In genomic region chr10:127262548-127263398, GRCm38 (mm10) we compare ENCODE assay signal across 8 mouse cellular contexts. TPM values are rescaled to one million over a fixed set of nuclear protein-coding genes. Genes with fewer than 3 reads are reported as not detected.
DNase-seq lines count a peak whose midpoint lies in the region; TF ChIP-seq lines count a peak whose summit lies in the region.

TSS of gene Kif5a (minus strand) at chr10:127263348.

- H3K36me3 ChIP-seq in thymus, adult 2 months (ENCODE audit: control insufficient read depth, insufficient read depth, low read length), result no peaks in the 10 kb centered on the region
- peaks cover 3% of the 10 kb centered on the region for H3K36me3 ChIP-seq in megakaryocyte, embryonic 14.5 days (replicated peaks; ENCODE audit: low read length)
- H3K36me3 ChIP-seq in small intestine, adult 2 months (ENCODE audit: control insufficient read depth, insufficient read depth, low read length), result no peaks in the 10 kb centered on the region

- peak; percentile 64 for DNase-seq in thymus, adult 2 months
- DNase-seq in thymus, adult 18-20 months, result no peak
- DNase-seq in cerebellum, adult 9-11 months, result peak; percentile 86
- peak; percentile 80 to 82 for DNase-seq in frontal cortex, postnatal 36 days (ENCODE audit: low spot score in 2 of 2)
- peak; percentile 51 to 74 for DNase-seq in layer of hippocampus, postnatal 10 days (ENCODE audit: low spot score in 2 of 2)
- DNase-seq in gastrocnemius, postnatal 10 days, result no peak

- peaks cover 19% of the 10 kb centered on the region for H3K4me1 ChIP-seq in thymus, adult 2 months (replicated peaks; ENCODE audit: control insufficient read depth, insufficient read depth, low read length)
- peaks cover 32% of the 10 kb centered on the region for H3K4me1 ChIP-seq in megakaryocyte, embryonic 14.5 days
- peaks cover 11% of the 10 kb centered on the region for H3K4me1 ChIP-seq in small intestine, adult 2 months (ENCODE audit: control insufficient read depth, insufficient read depth, insufficient read length, low read length)

- no peaks in the 10 kb centered on the region for H3K27me3 ChIP-seq in thymus, adult 2 months (ENCODE audit: control insufficient read depth, insufficient read depth, low read length)
- H3K27me3 ChIP-seq in megakaryocyte, embryonic 14.5 days (replicated peaks), result peaks cover 60% of the 10 kb centered on the region
- H3K27me3 ChIP-seq in small intestine, adult 2 months (ENCODE audit: control insufficient read depth, insufficient read depth, low read length), result peaks cover 8% of the 10 kb centered on the region

- peak within 1 kb of the TSS; percentile 28 for H3K4me3 ChIP-seq in thymus, adult 2 months (ENCODE audit: control insufficient read depth, insufficient read depth, low read length)
- H3K4me3 ChIP-seq in megakaryocyte, embryonic 14.5 days (replicated peaks), result peak within 1 kb of the TSS; percentile 92
- H3K4me3 ChIP-seq in small intestine, adult 2 months (ENCODE audit: low read depth, low read length), result peak within 1 kb of the TSS; percentile 67

- no peak for TF ChIP-seq CTCF in thymus, adult 2 months (IDR thresholded peaks at IDR 0.05; ENCODE audit: borderline replicate concordance, control insufficient read depth, extremely low read depth, insufficient read depth, low read length, poor library complexity)
- TF ChIP-seq CTCF in small intestine, adult 2 months (IDR thresholded peaks at IDR 0.05; ENCODE audit: extremely low read depth, insufficient read length, insufficient replicate concordance, low read depth, low read length), result no peak

- 8% methylated on average over 53 of the region's 53 CpGs for WGBS in thymus, adult 2 months
- WGBS in small intestine, adult 2 months, result 3% methylated on average over 53 of the region's 53 CpGs

- H3K27ac ChIP-seq in thymus, adult 2 months (ENCODE audit: control insufficient read depth, insufficient read depth, low read length), result no peak within 1 kb of the TSS
- no peak within 1 kb of the TSS for H3K27ac ChIP-seq in small intestine, adult 2 months (ENCODE audit: insufficient read depth, low read depth, low read length)

- TF ChIP-seq POLR2A in thymus, adult 2 months (IDR thresholded peaks at IDR 0.05; ENCODE audit: control insufficient read depth, extremely low read depth, insufficient read depth, low read length, poor library complexity), result no peak
- TF ChIP-seq POLR2A in small intestine, adult 2 months (IDR thresholded peaks at IDR 0.05; ENCODE audit: low read depth, low read length), result 0 out of 2 replicates have a peak, but pooled peaks have one; percentile 1

- no peaks in the 10 kb centered on the region for H3K9me3 ChIP-seq in megakaryocyte, embryonic 14.5 days

RNA-seq across cellular contexts. Expression of gene Kif5a, which starts in this region (rescaled TPM):
- polyA plus RNA-seq in thymus, adult 2 months (2012; rRNA removed), result 1.2 and 1.5 TPM in 2 replicates
- total RNA-seq in layer of hippocampus, postnatal 10 days (2021), result 100 to 1,000 TPM; 360 to 377 TPM
- polyA plus RNA-seq in megakaryocyte, embryonic 14.5 days (2012; ENCODE audit: insufficient read depth, low replicate concordance), result 6.6 and 11.4 TPM in 2 replicates
- 1.1 and 1.8 TPM in 2 replicates for polyA plus RNA-seq in small intestine, adult 2 months (2012; rRNA removed)
- 1 to 10 TPM; 1.1 to 1.6 TPM for total RNA-seq in gastrocnemius, postnatal 10 days (2021)

Comparison
In these comparisons a context has a peak if more than half of its experiments do, and no peak if none do; other contexts are left out.
1. RNA of gene Kif5a (total RNA-seq): 360 to 377 TPM in layer of hippocampus, postnatal 10 days; 1.1 to 1.6 TPM in gastrocnemius, postnatal 10 days; every median in the first group is over 100 times any median in the second.
2. DNase-seq: peak in thymus, adult 2 months (single experiment), cerebellum, adult 9-11 months (single experiment), frontal cortex, postnatal 36 days (2 of 2) and layer of hippocampus, postnatal 10 days (2 of 2); none in thymus, adult 18-20 months (0 of 2) and gastrocnemius, postnatal 10 days (single experiment).
3. H3K4me3 ChIP-seq: peak in every context shown above with its lines; median percentile 92 in megakaryocyte, embryonic 14.5 days; 67 in small intestine, adult 2 months; 28 in thymus, adult 2 months.